Mouse (Mus musculus) limb, embryonic 10.5 days (tissue): ENCODE results near the gene Slc25a3. TPM values are rescaled to one million over a fixed set of nuclear protein-coding genes. Genes with fewer than 3 reads are reported as not detected.
A peak's percentile ranks its signal among the peaks of the same experiment; 100 is the strongest.

Experiments
- DNase-seq: peaks from one replicate; pipeline ENCODE4 v3.0.0-alpha.2; 2017; ENCODE audit warnings: low spot score
- H3K27ac ChIP-seq: fragments of 300-500 bp; sonication (generic); 2 replicates; pipeline ENCODE4 v1.5.1; 2016; ENCODE audit warnings: mild to moderate bottlenecking
- H3K27me3 ChIP-seq: fragments of 300-500 bp; sonication (generic); 2 replicates; pipeline ENCODE4 v1.6.1; 2016; ENCODE audit warnings: low read depth, mild to moderate bottlenecking; ENCODE audit not compliant: poor library complexity, severe bottlenecking
- H3K36me3 ChIP-seq: fragments of 300-500 bp; sonication (generic); 2 replicates; pipeline ENCODE4 v1.6.1; 2016; ENCODE audit warnings: mild to moderate bottlenecking, moderate library complexity
- H3K4me1 ChIP-seq: fragments of 300-500 bp; sonication (generic); 2 replicates; pipeline ENCODE4 v1.6.1; 2016
- H3K4me3 ChIP-seq: fragments of 300-500 bp; sonication (generic); 2 replicates; pipeline ENCODE4 v1.5.1; 2016; ENCODE audit warnings: mild to moderate bottlenecking, moderate library complexity
- H3K9me3 ChIP-seq: fragments of 300-500 bp; sonication (generic); replicated peaks from 2 replicates; pipeline ENCODE4 v1.6.1; 2016; ENCODE audit warnings: mild to moderate bottlenecking
- WGBS: fragments of 180-500 bp; shearing (Covaris S2); methylation state at CpG from one replicate; pipeline ENCODE4 v1.1.7; 2016; 5-methylcytosine and 5-hydroxymethylcytosine counted together
- polyA plus RNA-seq: library from polyadenylated mRNA; unstranded; fragments of >200 nt; fragmentation: Nextera tagmentation; extraction: Ambion mirVana; gene quantifications from 2 replicates; pipeline ENCODE4 v1.2.1, GENCODE M21; 2016

Slc25a3 gene
- polyA plus RNA-seq = 412 and 416 TPM in 2 replicates

DNA sequence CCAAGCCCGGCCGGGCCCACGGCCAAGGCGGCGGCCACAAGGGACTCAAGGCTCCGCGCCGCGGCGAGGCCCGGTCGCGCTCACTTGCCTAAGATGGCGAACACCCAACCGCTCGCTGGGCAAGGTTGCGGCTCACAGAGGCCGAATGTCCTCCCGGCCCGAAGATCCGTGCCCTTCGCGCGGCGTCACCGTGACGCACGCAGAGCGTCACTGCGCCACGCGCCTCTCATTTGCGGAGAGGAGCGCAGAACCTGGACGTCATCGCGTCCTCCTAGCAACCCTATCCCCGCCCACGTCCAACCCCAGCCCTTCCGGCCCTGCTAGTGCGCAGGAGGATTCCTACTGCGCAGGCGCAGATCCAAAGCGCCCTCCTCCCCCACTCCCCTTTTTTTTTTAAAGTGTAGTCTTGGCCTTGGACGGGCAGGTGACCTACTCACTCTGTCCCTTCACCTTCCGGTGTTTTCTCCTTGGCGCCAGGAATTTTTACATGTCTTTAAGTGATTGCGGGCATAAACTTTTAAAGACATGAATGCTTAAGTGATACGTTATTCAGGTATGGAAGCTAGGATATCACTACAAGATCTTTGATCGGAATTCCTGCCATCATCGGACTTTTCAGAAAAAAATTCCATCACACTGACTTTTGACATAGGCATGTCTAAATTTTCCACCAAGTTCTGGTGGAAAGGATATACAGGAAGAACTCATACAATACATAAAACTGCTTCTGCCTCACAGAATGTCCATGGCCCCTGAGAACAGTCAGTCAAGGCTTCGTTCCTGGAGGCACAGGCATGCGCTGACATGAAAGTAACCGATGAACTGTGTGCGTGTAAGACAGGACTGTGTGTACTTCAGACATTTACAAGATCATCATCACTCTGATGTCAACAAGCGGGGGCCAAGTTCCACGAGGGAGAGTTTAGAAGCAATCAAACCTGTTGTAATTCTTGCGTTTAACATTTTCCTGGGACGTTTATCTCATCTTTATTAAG lies at the start of gene Slc25a3:
TSS of gene Slc25a3 (minus strand) at position 232 of the 995 bp plus-strand sequence.
- peak; percentile 97 for DNase-seq
- 15% methylated on average over 58 of the region's 59 CpGs for WGBS
- peaks cover 33% of the 10 kb centered on the region for H3K36me3 ChIP-seq
- H3K4me3 ChIP-seq = peak within 1 kb of the TSS; percentile 92
- no peaks in the 10 kb centered on the region for H3K9me3 ChIP-seq
- H3K4me1 ChIP-seq = peaks cover 11% of the 10 kb centered on the region
- H3K27me3 ChIP-seq = no peaks in the 10 kb centered on the region
- peak within 1 kb of the TSS; percentile 91 for H3K27ac ChIP-seq

DNA sequence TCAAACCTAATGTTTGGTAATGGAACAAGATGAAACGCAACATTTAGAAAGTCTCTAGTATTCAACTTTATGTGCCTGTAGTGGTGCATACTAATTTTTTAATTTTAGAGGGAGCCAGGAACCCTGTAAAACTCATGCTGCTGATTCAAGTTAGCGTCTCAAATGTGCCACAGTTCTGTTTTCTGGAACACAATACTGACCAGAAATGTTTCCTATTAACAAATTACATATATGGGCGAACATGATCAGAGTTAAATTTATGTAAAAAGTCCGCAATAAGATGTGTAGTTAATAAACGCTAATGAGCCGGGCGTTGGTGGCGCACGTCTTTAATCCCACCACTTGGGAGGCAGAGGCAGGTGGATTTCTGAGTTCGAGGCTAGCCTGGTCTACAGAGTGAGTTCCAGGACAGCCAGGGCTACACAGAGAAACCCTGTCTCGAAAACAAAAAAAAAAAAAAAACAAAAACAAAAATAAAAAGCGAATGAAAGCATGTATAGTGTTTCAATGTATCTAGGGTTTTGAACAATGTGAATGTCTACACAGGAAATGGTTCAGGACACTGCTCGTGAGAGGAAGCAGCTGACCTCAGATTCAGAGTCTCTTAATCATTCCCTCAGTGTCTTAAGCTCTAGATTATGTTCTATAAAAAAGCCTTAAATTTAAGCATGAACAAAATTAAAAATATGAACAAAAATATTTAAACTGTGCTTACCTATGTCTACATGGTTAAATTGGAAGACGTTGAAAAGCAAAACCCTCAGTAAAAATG lies 48.7 kb upstream of the Slc25a3 start:
- Histone ChIP-seq H3K9me3 (no peaks in the 10 kb centered on the region), H3K4me3 (peak overlapping the region; percentile 98), H3K36me3 (peaks cover 17% of the 10 kb centered on the region), H3K27ac (peak overlapping the region; percentile 100), H3K27me3 (no peaks in the 10 kb centered on the region), H3K4me1 (peaks cover 27% of the 10 kb centered on the region)
- DNase-seq = no peak
- 91% methylated on average over 14 of the region's 14 CpGs for WGBS

DNA sequence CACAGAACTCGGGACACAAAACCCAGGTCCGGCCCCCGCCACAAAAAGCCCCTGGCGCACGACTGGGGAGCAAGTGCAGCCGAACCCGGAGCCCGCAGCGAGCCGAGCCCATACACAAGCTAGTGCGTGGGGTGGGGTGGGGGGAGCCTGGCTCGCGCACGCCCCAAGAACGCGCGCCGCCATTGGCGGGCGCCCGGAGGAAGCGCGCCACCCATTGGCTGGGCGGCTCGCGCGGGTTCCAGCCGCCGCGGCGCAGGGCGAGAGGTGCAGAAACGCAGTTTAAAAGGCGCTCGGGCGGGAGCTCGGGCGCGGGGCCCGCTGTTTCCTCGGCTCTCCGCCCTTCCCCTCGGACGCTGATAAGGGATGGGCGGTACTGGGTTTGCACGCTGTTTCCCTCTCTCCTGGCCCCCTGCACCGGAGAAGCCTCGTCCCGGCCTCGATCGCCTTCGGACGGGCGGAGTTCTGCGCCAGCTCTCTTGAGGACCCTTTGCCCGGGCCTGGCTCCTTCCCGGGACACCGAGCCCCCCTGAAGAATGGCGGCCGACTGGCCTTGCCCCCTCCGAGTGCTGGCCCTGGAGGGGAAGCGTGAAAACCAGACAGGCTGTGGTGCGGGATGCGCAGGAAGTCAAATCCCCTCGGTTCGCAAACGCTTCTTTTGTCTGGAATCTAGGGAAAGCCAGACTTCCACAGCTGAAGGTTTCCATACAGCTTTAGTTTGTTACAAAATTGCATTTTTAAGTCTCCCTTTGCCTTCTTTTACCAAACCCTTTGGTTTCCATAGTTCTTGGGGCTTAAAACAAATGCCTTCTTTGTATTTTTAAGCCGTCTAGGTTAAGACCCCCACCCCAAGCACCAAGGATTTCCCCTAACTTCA lies 47.8 kb upstream of the Slc25a3 start:
- Histone ChIP-seq H3K9me3 (no peaks in the 10 kb centered on the region), H3K27ac (peak overlapping the region; percentile 100), H3K36me3 (peaks cover 22% of the 10 kb centered on the region), H3K27me3 (no peaks in the 10 kb centered on the region), H3K4me1 (peaks cover 28% of the 10 kb centered on the region), H3K4me3 (peak overlapping the region; percentile 98)
- WGBS = under 1% methylated on average over 68 of the region's 68 CpGs
- peak; percentile 96 for DNase-seq

DNA sequence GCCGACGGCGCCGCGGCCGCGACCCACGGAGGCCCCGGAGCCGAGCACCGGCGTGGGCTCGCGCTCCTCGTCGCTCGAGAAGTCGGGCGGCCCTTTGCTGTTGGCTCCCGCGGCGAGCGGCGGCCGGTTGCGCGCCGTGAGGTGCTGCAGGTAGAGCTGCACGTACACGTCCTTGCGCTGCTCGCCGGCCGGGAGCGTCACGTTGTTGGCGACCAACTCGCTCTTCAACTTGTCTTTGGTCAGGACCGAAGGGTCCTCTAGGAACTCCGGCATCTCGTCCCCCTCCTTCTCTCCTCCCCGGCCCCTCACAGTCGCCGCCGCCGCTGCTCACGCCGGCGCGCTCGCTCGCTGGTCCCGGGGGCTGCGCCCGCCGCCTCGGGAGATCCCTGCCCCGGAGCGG lies 47.2 kb upstream of the Slc25a3 start:
- Histone ChIP-seq H3K27ac (peak overlapping the region; percentile 100), H3K9me3 (no peaks in the 10 kb centered on the region), H3K4me1 (peaks cover 28% of the 10 kb centered on the region), H3K36me3 (peaks cover 26% of the 10 kb centered on the region), H3K4me3 (peak overlapping the region; percentile 98), H3K27me3 (no peaks in the 10 kb centered on the region)
- WGBS = under 1% methylated on average over 59 of the region's 59 CpGs
- DNase-seq = no peak

DNA sequence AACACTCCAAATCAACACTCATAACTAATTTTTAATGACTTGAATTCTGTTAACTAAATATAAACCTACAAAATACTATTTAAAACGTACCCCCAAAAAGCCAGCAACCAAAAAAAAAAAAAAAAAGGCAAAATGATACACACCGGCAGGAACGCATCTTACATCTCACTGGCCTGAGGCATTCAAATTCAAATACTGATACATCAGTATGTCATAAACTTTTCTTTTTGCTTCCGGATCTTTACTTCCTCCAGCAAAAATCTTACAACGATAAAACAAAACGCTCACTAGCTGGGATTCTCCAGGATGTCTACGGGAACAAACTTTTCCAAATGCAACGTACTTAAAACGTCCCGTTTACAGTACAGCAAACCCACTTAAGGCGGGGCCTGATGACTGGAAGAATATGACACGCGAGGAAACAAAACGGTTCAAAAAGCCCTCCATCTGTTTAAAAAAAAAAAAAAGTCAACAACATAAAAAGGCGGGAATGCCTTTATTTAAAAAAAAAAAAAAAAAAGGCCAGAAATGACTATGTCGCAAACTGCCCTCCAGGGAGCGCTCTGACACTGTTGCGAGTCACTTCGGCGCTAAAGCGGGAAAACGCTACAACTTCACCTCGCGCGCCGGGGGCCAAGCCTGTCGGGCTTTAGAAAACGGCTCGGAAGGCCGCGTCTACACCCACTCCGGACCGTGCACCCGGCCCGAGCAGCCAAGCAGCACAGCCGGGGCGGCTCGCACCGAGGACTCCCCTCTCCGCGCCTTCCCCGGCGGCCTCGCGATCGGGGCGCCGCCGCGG lies 46.5 kb upstream of the Slc25a3 start:
- H3K4me3 ChIP-seq = peak overlapping the region; percentile 98
- H3K27me3 ChIP-seq = no peaks in the 10 kb centered on the region
- H3K27ac ChIP-seq = peak overlapping the region; percentile 100
- no peaks in the 10 kb centered on the region for H3K9me3 ChIP-seq
- peaks cover 28% of the 10 kb centered on the region for H3K4me1 ChIP-seq
- peak; percentile 90 for DNase-seq
- WGBS = under 1% methylated on average over 50 of the region's 50 CpGs
- H3K36me3 ChIP-seq = peaks cover 33% of the 10 kb centered on the region

DNA sequence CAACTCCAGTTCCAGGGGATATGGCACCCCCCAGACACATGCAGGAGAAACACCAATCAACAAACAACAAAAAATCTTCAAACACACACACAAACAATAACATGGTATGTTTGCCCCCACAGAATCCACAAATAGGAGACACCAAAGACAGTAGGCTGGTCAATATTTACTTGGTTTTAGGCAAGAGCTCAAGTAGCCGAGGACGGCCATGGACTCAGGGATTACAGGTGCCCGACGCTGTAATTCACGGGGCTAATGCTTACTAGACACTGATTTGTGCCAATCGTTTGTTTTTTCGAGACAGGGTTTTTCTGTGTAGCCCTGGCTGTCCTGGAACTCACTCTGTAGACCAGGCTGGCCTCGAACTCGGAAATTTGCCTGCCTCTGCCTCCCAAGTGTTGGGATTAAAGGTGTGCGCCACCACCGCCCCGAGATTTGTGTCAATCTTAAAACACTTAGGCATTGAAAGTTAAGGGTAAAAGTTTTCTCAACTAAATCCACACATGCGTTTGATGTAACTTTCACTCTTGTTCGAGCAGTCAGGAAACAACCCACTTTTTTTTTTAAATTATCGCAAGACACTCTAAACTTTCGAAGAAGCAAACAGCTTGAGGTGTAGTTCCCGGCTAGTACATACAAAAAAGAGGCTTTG lies 45.7 kb upstream of the Slc25a3 start:
- whole genome bisulfite sequencing = 52% methylated on average over 17 of the region's 17 CpGs
- Histone ChIP-seq H3K27me3 (no peaks in the 10 kb centered on the region), H3K4me3 (peak overlapping the region; percentile 98), H3K4me1 (peaks cover 28% of the 10 kb centered on the region), H3K27ac (peak overlapping the region; percentile 100), H3K36me3 (peaks cover 42% of the 10 kb centered on the region), H3K9me3 (no peaks in the 10 kb centered on the region)
- no peak for DNase-seq

DNA sequence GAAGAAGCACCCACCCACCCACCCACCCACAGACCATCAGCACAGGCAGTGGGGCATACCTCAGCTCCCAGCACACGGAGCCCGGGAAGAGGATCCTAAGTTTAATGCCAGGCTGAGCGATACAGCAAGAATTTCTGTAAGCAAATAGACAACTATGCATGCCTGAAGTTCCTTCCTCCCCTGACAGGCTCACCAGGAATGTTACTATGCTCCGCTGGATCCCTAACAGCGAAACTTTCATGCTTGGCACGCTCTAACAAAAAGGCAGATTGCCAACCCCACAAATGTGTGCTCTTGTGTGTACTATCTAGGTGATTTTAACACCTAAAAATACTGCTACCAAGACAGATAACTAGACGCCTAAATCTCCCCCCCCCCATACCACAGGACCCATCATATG lies 43.5 kb upstream of the Slc25a3 start:
- peak overlapping the region; percentile 21; the same call in 1 of the 2 replicates for H3K4me3 ChIP-seq
- no peaks in the 10 kb centered on the region for H3K27me3 ChIP-seq
- no peak overlapping the region for H3K27ac ChIP-seq
- WGBS = 87% methylated on average over 7 of the region's 7 CpGs
- DNase-seq = no peak
- H3K36me3 ChIP-seq = peaks cover 63% of the 10 kb centered on the region
- H3K4me1 ChIP-seq = peaks cover 28% of the 10 kb centered on the region
- H3K9me3 ChIP-seq = no peaks in the 10 kb centered on the region

DNA sequence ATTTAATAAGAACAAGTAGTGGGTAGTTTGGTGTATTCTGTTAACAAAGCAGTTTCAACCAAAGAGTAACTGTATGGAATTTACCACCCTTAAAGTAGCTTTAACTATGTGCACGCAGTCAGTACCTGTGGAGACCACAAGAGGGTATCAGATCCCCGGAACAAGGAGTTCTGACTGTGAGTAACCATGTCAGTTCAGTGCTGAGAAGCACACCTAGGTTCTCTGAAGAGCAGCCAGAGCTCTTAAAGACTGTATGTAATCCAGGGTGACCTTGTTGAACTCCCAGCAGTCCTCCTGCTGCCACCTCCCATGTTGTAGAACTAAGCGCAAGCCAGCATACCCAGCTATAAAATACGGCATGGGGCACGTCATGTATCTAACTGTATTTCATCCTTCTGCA lies 43.0 kb upstream of the Slc25a3 start:
- Histone ChIP-seq H3K36me3 (peaks cover 68% of the 10 kb centered on the region), H3K27ac (no peak overlapping the region), H3K27me3 (no peaks in the 10 kb centered on the region), H3K4me3 (0 out of 2 replicates have a peak overlapping the region, but pooled peaks have one; percentile 21), H3K9me3 (no peaks in the 10 kb centered on the region), H3K4me1 (peaks cover 25% of the 10 kb centered on the region)
- WGBS = 69% methylated on average over 5 of the region's 5 CpGs
- DNase-seq = no peak

DNA sequence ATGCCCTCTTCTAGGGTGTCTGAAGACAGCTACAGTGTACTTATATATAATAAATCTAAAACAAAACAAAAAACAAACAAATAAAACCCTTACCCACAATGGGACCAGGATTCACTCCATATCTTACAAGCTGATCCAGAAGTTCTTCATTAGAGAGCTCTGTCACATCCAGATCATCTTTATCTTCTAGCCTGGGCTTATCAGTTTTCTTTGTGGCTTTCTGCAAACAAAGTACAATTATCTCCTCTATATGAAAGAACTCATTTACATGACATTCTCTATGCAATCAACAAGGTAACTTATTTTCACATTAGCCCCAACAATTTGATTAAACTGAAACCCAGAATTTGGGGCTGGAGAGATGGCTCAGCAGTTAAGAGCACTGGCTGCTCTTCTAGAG lies 42.0 kb upstream of the Slc25a3 start:
- Histone ChIP-seq H3K9me3 (no peaks in the 10 kb centered on the region), H3K27ac (no peak overlapping the region), H3K36me3 (peaks cover 78% of the 10 kb centered on the region), H3K27me3 (no peaks in the 10 kb centered on the region), H3K4me3 (no peak overlapping the region), H3K4me1 (peaks cover 25% of the 10 kb centered on the region)
- no peak for DNase-seq

DNA sequence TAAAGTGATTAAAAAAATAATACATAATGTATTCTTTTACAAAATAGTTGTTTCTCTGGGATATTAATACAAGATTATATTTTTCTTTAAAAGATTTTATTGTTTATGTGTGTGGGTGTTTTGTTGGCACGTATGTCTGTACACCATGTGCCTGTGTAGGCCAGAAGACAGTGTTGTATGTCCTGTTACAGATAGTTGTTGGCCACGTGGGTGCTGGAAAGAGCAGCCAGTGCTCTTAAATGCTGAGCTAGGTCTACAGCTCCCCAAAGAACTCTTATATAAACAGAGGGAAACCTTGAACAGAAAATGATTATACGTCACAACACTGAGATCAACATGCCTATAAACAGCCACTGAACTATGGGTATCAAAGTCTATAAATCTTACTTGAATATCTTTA lies 40.6 kb upstream of the Slc25a3 start:
- 89% methylated on average over 3 of the region's 3 CpGs for WGBS
- no peak for DNase-seq
- Histone ChIP-seq H3K4me1 (peaks cover 25% of the 10 kb centered on the region), H3K36me3 (peaks cover 92% of the 10 kb centered on the region), H3K27me3 (no peaks in the 10 kb centered on the region), H3K4me3 (no peak overlapping the region), H3K27ac (no peak overlapping the region), H3K9me3 (no peaks in the 10 kb centered on the region)

DNA sequence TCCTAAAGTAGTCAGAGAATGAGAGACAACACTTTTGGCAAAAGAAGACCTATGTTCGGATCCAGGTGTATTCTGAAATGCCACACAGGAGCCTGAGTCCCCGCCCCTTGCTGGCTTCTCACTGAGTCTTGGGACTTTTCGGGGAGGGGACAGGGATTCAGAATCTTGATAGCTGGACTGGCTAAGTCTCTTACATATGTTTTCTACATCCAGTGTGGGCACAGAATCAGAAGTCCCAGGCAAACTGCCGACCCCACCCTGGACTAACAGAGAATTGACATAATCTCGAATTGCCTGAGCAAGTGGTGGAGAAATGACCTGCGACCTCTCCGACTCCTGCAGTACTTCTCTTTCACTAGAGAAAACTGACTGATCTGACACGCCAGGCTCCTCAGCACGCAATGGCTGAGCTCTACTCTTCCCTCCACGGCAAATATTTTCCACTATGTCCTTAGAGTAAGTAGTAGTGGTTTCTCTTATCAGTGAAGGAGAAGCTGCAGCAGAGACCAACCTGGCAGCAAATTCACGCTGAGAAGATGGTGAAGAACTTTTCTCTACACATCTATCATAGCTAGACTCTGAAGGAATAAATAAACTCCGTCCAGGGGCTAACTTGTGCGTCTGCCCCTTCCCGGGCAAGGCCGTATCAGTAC lies 38.8 kb upstream of the Slc25a3 start:
- H3K4me1 ChIP-seq = peaks cover 8% of the 10 kb centered on the region; the same call in 1 of the 2 replicates
- H3K36me3 ChIP-seq = peaks cover 94% of the 10 kb centered on the region
- no peak overlapping the region for H3K4me3 ChIP-seq
- WGBS = 93% methylated on average over 15 of the region's 15 CpGs
- H3K27ac ChIP-seq = no peak overlapping the region
- no peaks in the 10 kb centered on the region for H3K27me3 ChIP-seq
- H3K9me3 ChIP-seq = no peaks in the 10 kb centered on the region
- no peak for DNase-seq
